Mouse (Mus musculus) neural tube, embryonic 15.5 days (tissue): ENCODE results near the gene Dop1a. TPM values are rescaled to one million over a fixed set of nuclear protein-coding genes. Genes with fewer than 3 reads are reported as not detected.

ENCODE experiments used
- ATAC-seq: fragments of 200-750 bp; cut with Nextera tagmentation; 2 replicates; pipeline ENCODE4 v1.8.0; 2017; ENCODE audit warnings: mild to moderate bottlenecking, moderate TSS enrichment, moderate library complexity; ENCODE audit not compliant: low FRiP score
- H3K27ac ChIP-seq: fragments of 300-500 bp; sonication (generic); replicated peaks from 2 replicates; pipeline ENCODE4 v1.5.1; 2015; ENCODE audit warnings: mild to moderate bottlenecking, inconsistent platforms
- H3K27me3 ChIP-seq: fragments of 300-500 bp; sonication (generic); replicated peaks from 2 replicates; pipeline ENCODE4 v1.6.1; 2015; ENCODE audit warnings: inconsistent platforms
- H3K36me3 ChIP-seq: fragments of 300-500 bp; sonication (generic); 2 replicates; pipeline ENCODE4 v1.6.1; 2015; ENCODE audit warnings: inconsistent platforms
- H3K4me1 ChIP-seq: fragments of 300-500 bp; sonication (generic); 2 replicates; pipeline ENCODE4 v1.6.1; 2015; ENCODE audit warnings: inconsistent platforms
- H3K4me2 ChIP-seq: fragments of 300-500 bp; sonication (generic); 2 replicates; pipeline ENCODE4 v1.6.1; 2015; ENCODE audit warnings: inconsistent platforms, mild to moderate bottlenecking, moderate library complexity
- H3K4me3 ChIP-seq: fragments of 300-500 bp; sonication (generic); replicated peaks from 2 replicates; pipeline ENCODE4 v1.5.1; 2015; ENCODE audit warnings: mild to moderate bottlenecking, inconsistent platforms
- H3K9ac ChIP-seq: fragments of 300-500 bp; sonication (generic); replicated peaks from 2 replicates; pipeline ENCODE4 v1.6.1; 2015; ENCODE audit warnings: mild to moderate bottlenecking, inconsistent platforms
- H3K9me3 ChIP-seq: fragments of 300-500 bp; sonication (generic); replicated peaks from 2 replicates; pipeline ENCODE4 v1.6.1; 2016; ENCODE audit warnings: inconsistent platforms
- WGBS: fragments of 180-500 bp; shearing (Covaris S2); methylation state at CpG from one replicate; pipeline ENCODE4 v1.1.7; 2015; ENCODE audit warnings: mixed read lengths; 5-methylcytosine and 5-hydroxymethylcytosine counted together
- polyA plus RNA-seq: library from polyadenylated mRNA; unstranded; fragments of >200 nt; fragmentation: Nextera tagmentation; extraction: Ambion mirVana; gene quantifications from 2 replicates; pipeline ENCODE4 v1.2.1, GENCODE M21; 2015

The Dop1a gene
- 29.5 and 30.7 TPM in 2 replicates for polyA plus RNA-seq

- peak within 1 kb of the TSS; percentile 84 for H3K27ac ChIP-seq
- no peaks in the 10 kb centered on the region for H3K27me3 ChIP-seq
- H3K36me3 ChIP-seq: no peaks in the 10 kb centered on the region
- peak; percentile 93 for ATAC-seq
- H3K4me3 ChIP-seq: peak within 1 kb of the TSS; percentile 72
- peak within 1 kb of the TSS; percentile 58 for H3K4me2 ChIP-seq
- H3K4me1 ChIP-seq: peaks cover 28% of the 10 kb centered on the region
- H3K9ac ChIP-seq: peak within 1 kb of the TSS; percentile 86
- no peaks in the 10 kb centered on the region for H3K9me3 ChIP-seq
- WGBS: under 1% methylated on average over 82 of the region's 93 CpGs
Observed at GRCm38 (mm10) chr9:86466990-86467870, at the start of gene Dop1a. Gene Dop1a (plus strand): TSS chr9:86467154.

DNA sequence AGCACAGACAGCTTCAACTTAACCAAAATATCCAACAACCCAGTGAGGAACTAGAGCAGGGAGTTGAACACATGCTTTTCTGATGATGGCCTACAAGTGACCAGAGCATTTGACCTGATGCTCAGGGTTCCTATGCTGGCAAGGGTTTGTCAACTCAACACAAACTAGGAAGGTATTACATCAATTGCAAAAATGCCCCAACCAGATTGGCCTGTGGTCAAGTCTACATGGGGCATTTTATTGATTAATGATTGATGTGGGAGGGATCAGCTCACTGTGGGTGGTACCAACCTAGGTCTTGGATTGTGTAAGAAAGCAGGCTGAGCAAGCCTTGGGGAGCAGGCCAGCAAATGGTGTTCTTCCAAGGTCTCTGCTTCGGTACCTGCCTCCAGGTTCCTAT is 49.0 kb upstream of the Dop1a start:
- H3K9me3 ChIP-seq: no peaks in the 10 kb centered on the region
- no peak overlapping the region for H3K4me2 ChIP-seq
- H3K27me3 ChIP-seq: no peaks in the 10 kb centered on the region
- no peaks in the 10 kb centered on the region for H3K4me1 ChIP-seq
- H3K27ac ChIP-seq: no peak overlapping the region
- H3K4me3 ChIP-seq: no peak overlapping the region
- no peak overlapping the region for H3K9ac ChIP-seq
- no peaks in the 10 kb centered on the region for H3K36me3 ChIP-seq
- no peak for ATAC-seq
- 96% methylated on average over 1 of the region's 1 CpGs for WGBS

GRCm38 (mm10) chr9:86419366-86419765 is 47.6 kb upstream of the Dop1a start:
- Histone ChIP-seq H3K9ac (no peak overlapping the region), H3K9me3 (no peaks in the 10 kb centered on the region), H3K36me3 (no peaks in the 10 kb centered on the region), H3K4me3 (no peak overlapping the region), H3K27ac (no peak overlapping the region), H3K4me1 (no peaks in the 10 kb centered on the region), H3K4me2 (no peak overlapping the region), H3K27me3 (no peaks in the 10 kb centered on the region)
- no peak for ATAC-seq
- 80% methylated on average over 6 of the region's 6 CpGs for WGBS

GRCm38 (mm10) chr9:86423331-86423730 is 43.6 kb upstream of the Dop1a start:
- H3K4me2 ChIP-seq: no peak overlapping the region
- H3K27me3 ChIP-seq: no peaks in the 10 kb centered on the region
- no peak for ATAC-seq
- H3K4me3 ChIP-seq: no peak overlapping the region
- 84% methylated on average over 4 of the region's 4 CpGs for WGBS
- H3K36me3 ChIP-seq: no peaks in the 10 kb centered on the region
- no peak overlapping the region for H3K9ac ChIP-seq
- no peaks in the 10 kb centered on the region for H3K9me3 ChIP-seq
- no peaks in the 10 kb centered on the region for H3K4me1 ChIP-seq
- H3K27ac ChIP-seq: no peak overlapping the region

- Histone ChIP-seq H3K27me3 (no peaks in the 10 kb centered on the region), H3K9me3 (no peaks in the 10 kb centered on the region), H3K36me3 (no peaks in the 10 kb centered on the region), H3K9ac (no peak overlapping the region), H3K4me1 (peaks cover 7% of the 10 kb centered on the region; the same call in 1 of the 2 replicates), H3K27ac (no peak overlapping the region), H3K4me3 (no peak overlapping the region), H3K4me2 (no peak overlapping the region)
- no peak for ATAC-seq
- WGBS: 95% methylated on average over 3 of the region's 3 CpGs
Observed at GRCm38 (mm10) chr9:86435510-86435909, 31.4 kb upstream of the Dop1a start.

GRCm38 (mm10) chr9:86436608-86437007 is 30.3 kb upstream of the Dop1a start:
- H3K4me3 ChIP-seq: no peak overlapping the region
- H3K27ac ChIP-seq: no peak overlapping the region
- H3K4me2 ChIP-seq: no peak overlapping the region
- H3K4me1 ChIP-seq: peaks cover 7% of the 10 kb centered on the region; the same call in 1 of the 2 replicates
- no peaks in the 10 kb centered on the region for H3K9me3 ChIP-seq
- no peaks in the 10 kb centered on the region for H3K36me3 ChIP-seq
- 95% methylated on average over 8 of the region's 8 CpGs for WGBS
- no peak for ATAC-seq
- no peaks in the 10 kb centered on the region for H3K27me3 ChIP-seq
- H3K9ac ChIP-seq: no peak overlapping the region

- no peaks in the 10 kb centered on the region for H3K9me3 ChIP-seq
- no peaks in the 10 kb centered on the region for H3K27me3 ChIP-seq
- H3K4me3 ChIP-seq: no peak overlapping the region
- no peak overlapping the region for H3K9ac ChIP-seq
- 46% methylated on average over 11 of the region's 11 CpGs for WGBS
- no peak overlapping the region; the same call in 1 of the 2 replicates for H3K27ac ChIP-seq
- H3K36me3 ChIP-seq: no peaks in the 10 kb centered on the region
- peak; percentile 71 for ATAC-seq
- peaks cover 12% of the 10 kb centered on the region for H3K4me1 ChIP-seq
- H3K4me2 ChIP-seq: no peak overlapping the region
Observed at GRCm38 (mm10) chr9:86438337-86439009, 28.5 kb upstream of the Dop1a start.

DNA sequence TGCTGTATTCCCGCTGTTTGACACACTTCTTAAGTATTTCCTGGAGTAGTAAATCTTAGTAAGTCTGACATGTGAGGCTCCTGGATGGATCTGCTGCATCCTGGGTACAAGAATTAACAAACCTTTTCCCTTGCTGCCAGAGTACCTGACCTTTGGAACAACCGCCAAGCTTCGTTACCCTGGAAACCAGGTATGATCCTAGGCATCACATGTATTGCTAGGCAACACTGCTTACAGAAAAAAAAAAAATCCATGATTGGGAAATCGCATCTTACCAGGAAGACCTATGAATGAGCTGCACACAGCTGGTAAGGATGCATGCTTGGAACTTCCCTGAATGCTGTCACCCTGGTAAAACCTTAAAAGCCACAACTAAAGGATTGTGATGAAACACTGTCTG is 24.7 kb upstream of the Dop1a start:
- no peaks in the 10 kb centered on the region for H3K9me3 ChIP-seq
- no peak overlapping the region for H3K9ac ChIP-seq
- H3K36me3 ChIP-seq: no peaks in the 10 kb centered on the region
- H3K4me3 ChIP-seq: no peak overlapping the region
- no peaks in the 10 kb centered on the region for H3K27me3 ChIP-seq
- 66% methylated on average over 4 of the region's 4 CpGs for WGBS
- no peak overlapping the region for H3K27ac ChIP-seq
- H3K4me1 ChIP-seq: peaks cover 12% of the 10 kb centered on the region
- 0 out of 2 replicates have a peak, but pooled peaks have one; percentile 39 for ATAC-seq
- no peak overlapping the region for H3K4me2 ChIP-seq

GRCm38 (mm10) chr9:86446847-86447246 is 20.1 kb upstream of the Dop1a start:
- Histone ChIP-seq H3K27ac (no peak overlapping the region), H3K9me3 (no peaks in the 10 kb centered on the region), H3K36me3 (no peaks in the 10 kb centered on the region), H3K4me2 (no peak overlapping the region), H3K4me1 (peaks cover 19% of the 10 kb centered on the region), H3K27me3 (no peaks in the 10 kb centered on the region), H3K4me3 (no peak overlapping the region), H3K9ac (no peak overlapping the region)
- 77% methylated on average over 7 of the region's 7 CpGs for WGBS
- no peak for ATAC-seq

DNA sequence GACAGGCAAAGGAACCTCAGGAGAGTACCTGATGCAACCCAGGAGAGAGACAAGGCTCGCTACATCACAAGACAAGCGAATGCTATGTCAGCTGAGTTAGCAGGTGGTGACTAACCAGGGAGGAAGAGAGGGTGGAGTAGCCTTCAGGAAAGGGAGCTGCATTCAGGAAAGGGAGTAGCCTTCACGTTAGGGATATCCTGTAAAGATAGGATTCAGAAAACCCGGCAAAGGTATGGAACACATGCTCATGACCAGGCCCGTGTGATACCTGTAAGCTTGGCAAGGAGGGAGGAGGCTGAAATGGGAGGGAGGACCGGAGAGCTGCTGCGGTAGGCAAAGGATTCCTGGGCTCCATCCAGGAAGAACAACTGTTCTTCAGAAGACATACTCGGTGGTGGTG is 19.5 kb upstream of the Dop1a start:
- ATAC-seq: no peak
- H3K4me3 ChIP-seq: no peak overlapping the region
- H3K9me3 ChIP-seq: no peaks in the 10 kb centered on the region
- 89% methylated on average over 8 of the region's 8 CpGs for WGBS
- no peak overlapping the region for H3K9ac ChIP-seq
- no peak overlapping the region for H3K27ac ChIP-seq
- peaks cover 16% of the 10 kb centered on the region for H3K4me1 ChIP-seq
- no peaks in the 10 kb centered on the region for H3K36me3 ChIP-seq
- no peaks in the 10 kb centered on the region for H3K27me3 ChIP-seq
- H3K4me2 ChIP-seq: no peak overlapping the region

DNA sequence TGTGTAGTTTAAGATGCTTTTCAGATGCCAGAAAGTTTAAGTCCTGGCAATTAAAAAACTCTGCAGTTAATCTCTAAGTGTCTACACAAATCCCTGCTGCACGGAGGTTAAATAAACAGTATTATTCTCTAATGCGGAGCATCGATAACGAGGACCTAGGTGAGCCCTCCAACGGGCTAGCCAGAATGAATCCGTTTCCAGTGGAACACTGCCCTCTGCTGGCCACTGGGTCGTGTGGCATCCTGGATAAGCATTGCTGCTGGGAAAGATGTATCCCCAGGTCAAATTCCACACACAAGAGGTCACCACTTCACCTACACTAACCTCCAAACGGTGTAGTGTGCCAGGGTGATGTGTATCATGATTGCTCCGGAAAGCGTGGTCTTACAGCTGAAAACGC is 17.4 kb upstream of the Dop1a start:
- H3K4me3 ChIP-seq: no peak overlapping the region
- no peaks in the 10 kb centered on the region for H3K36me3 ChIP-seq
- H3K4me1 ChIP-seq: peaks cover 15% of the 10 kb centered on the region
- no peak overlapping the region for H3K27ac ChIP-seq
- H3K4me2 ChIP-seq: peak overlapping the region; percentile 36
- ATAC-seq: peak; percentile 51; the same call in 1 of the 2 replicates
- no peak overlapping the region for H3K9ac ChIP-seq
- WGBS: 6% methylated on average over 11 of the region's 11 CpGs
- H3K27me3 ChIP-seq: no peaks in the 10 kb centered on the region
- H3K9me3 ChIP-seq: no peaks in the 10 kb centered on the region

DNA sequence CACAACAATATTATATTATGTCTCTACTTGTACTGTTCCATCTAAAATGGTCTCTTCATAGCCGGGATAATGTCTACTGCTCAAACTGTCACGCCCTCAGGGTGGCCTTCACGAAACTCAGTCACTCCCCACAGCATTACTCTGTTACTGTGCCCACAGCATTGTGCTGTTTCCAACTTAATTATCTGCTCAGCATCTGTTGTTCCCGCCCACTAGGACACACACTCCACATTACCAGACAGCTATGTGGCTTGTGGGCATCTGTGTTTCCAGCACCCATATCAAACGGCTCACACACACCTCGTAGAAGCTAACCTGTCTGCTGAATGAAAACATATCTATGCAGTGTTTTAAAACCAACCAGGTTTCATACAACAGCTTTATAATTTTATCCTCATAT is 15.9 kb upstream of the Dop1a start:
- H3K4me3 ChIP-seq: no peak overlapping the region
- peaks cover 15% of the 10 kb centered on the region for H3K4me1 ChIP-seq
- peak overlapping the region; percentile 65 for H3K4me2 ChIP-seq
- ATAC-seq: peak; percentile 42; the same call in 1 of the 2 replicates
- no peaks in the 10 kb centered on the region for H3K9me3 ChIP-seq
- no peak overlapping the region for H3K27ac ChIP-seq
- no peaks in the 10 kb centered on the region for H3K36me3 ChIP-seq
- no peak overlapping the region for H3K9ac ChIP-seq
- no peaks in the 10 kb centered on the region for H3K27me3 ChIP-seq
- 36% methylated on average over 6 of the region's 6 CpGs for WGBS
